Mouse (Mus musculus): Measurements from ENCODE around the gene Wdr27. TPM values are rescaled to one million over a fixed set of nuclear protein-coding genes. Genes with fewer than 3 reads are reported as not detected.
"Not testable (repeated sequence)": the region's sequence is repeated elsewhere in the genome, so short reads cannot be mapped to it uniquely, and the experiment has no call there.

Gene Wdr27
- polyA plus RNA-seq (2011; ENCODE audit: insufficient read depth, insufficient read length, low replicate concordance, missing spikeins): 3.9 TPM in 1 of 2 replicates, not detected in the other

DNA sequence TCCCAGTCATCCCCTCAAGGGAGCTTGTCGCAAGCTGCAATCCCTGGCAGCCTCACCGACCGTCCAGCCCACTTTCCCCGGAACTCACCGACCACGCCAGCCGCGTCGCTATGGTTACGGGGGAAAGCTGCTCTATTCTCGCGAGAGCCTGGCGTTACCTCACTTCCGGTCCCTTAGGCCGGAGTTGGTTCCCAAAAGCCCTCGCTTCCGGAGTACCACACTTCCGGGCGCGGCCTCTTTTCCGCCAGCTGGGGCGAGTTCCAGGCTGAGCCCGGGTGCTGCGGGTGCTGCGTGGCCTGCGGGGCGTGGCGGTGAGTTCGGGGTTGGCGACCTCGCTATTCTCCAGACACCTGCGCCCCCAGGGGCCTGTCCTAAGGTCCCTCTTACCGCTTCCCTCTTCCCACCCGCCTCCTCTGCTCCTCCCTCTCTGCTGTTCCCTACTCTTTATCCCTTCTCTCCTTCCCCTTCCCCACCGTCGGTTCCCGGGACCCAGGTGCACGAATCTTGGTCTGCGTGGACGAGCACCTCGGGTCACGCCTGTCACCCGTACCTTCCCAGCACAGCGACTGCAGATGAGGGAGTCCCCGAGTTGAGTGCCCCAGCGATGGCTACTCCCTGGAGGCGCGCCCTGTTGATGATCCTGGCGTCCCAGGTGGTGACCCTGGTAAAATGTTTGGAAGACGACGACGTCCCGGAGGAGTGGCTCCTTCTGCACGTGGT is at the start of gene Wdr27, which contains the start of gene 1600012H06Rik:
Gene Wdr27 (minus strand): TSS at position 150 of the 720 bp plus-strand sequence.
Gene 1600012H06Rik (plus strand): TSS at position 176 of the 720 bp plus-strand sequence.
- WGBS: under 1% methylated on average over 53 of the region's 54 CpGs
- TF ChIP-seq CTCF (IDR thresholded peaks at IDR 0.05; ENCODE audit: control insufficient read depth, insufficient read depth, low read length) (no peak), POLR2A (IDR thresholded peaks at IDR 0.05; ENCODE audit: borderline replicate concordance, control insufficient read depth, low read depth, low read length) (peak; percentile 83; the same call in 1 of the 2 replicates)
- peak within 1 kb of the TSS; percentile 69 for H3K27ac ChIP-seq (ENCODE audit: control insufficient read depth, insufficient read depth, low read depth, low read length, poor library complexity)
- peak within 1 kb of the TSS; percentile 92 for H3K4me3 ChIP-seq (replicated peaks; ENCODE audit: control insufficient read depth, low read depth, low read length)
- H3K4me1 ChIP-seq (ENCODE audit: control insufficient read depth, insufficient read depth, low read length): no peaks in the 10 kb centered on the region; the same call in 1 of the 2 replicates

DNA sequence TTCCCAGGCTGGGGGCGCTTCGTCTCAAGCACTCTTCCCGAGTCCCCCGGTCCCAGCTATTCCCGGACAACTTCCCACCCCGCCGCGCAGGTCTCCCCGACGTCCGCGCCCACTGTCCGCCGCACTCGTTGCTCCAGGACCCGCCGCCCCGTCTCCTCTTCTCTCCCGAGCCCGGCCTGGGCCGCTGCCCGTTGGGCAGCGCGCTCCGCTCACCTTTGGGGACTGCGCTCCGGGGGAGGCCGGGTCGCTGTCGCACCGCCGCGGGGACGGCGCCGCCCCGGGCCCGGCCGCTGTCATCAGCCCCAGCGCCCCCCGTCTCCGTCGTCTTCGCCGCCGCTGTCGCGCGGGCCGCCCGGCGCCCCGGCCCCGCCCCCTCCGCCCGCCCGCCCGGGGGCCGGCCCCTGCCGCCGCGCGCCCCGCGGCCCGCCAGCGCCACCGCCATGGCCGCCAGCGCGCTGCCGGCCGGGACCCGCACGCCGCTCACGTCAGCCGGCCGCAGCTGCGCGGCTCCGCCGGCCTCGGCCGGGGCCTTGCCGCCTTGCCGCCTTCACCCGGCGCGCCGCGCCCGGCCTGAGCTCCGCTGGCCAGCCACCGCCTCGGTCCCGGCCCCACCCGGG is 49.7 kb upstream of the Wdr27 start:
- WGBS: no CpG with 5 or more reads among the region's 98 CpGs
- not testable (repeated sequence) for H3K4me1 ChIP-seq (ENCODE audit: control insufficient read depth, insufficient read depth, low read length); H3K27ac ChIP-seq (ENCODE audit: control insufficient read depth, insufficient read depth, low read depth, low read length, poor library complexity); H3K4me3 ChIP-seq (replicated peaks; ENCODE audit: control insufficient read depth, low read depth, low read length)

DNA sequence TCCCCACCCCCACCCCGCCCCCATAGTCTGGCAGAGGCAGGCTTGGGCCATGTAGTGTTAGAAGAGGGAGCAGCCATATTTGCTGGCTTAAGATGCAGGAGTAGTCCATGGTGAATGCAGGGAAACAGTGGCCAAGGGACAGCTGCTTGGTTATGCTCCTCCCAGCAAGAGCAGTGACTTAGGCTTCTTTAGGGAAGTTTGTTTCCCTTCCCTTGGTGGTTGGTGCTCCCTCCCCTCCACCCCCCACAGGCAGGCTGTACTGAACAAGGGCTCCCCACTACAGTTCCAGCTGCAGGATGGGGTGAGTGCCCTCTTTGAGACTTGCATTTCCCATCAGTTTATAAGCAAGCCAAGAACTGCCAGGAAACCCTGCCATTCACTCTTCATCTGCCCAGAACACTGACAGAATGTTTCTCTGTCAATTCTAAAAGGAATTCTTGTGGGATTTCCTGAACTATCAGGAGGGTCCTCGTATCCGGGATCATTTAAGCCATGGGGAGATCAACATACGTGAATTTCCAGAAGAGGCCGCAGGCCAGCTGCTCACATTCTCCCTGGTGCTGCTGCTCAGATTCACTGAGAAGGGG is 47.3 kb upstream of the Wdr27 start:
- H3K4me1 ChIP-seq (ENCODE audit: control insufficient read depth, insufficient read depth, low read length); H3K27ac ChIP-seq (ENCODE audit: control insufficient read depth, insufficient read depth, low read depth, low read length, poor library complexity); H3K4me3 ChIP-seq (replicated peaks; ENCODE audit: control insufficient read depth, low read depth, low read length): not testable (repeated sequence)
- 70% methylated on average over 4 of the region's 5 CpGs for WGBS

DNA sequence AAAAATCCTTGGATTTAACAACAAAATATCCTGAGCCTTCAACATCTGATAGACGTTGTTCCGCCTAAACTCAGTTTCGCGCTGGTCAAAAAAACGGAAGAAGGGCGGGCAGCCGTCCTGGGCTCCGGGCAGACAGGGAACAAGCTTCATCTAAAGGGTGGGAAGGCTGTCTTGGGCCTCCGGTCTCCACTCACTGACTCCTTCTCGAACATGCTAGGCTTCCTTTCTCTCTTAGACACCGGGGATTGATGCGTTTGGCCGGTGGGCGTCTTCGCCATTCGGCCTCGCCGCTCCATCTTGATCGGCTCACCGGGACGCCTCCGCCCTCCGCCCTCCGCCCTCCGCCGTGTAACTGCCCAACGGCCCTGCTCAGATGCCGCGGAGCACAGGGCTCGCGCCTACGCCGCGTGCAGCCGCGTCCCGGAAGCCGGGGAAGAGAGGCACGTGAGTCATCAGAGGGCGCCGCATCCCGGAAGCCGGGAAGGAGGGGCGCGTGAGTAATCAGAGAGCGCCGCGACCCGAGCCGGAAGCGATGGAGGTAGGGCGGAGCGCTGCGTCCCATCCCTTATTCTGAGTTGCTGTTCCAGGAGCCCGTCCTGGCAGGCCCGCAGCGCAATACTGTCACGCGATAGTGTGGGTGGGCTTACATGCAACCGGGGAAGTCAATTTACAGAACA is 35.5 kb upstream of the Wdr27 start, which contains the start of the genes 9030025P20Rik and Gm3417:
Gene 9030025P20Rik (plus strand): TSS at position 107 of the 677 bp plus-strand sequence.
Gene Gm3417 (minus strand): TSS at position 429 of the 677 bp plus-strand sequence.
- not testable (repeated sequence) for H3K4me3 ChIP-seq (replicated peaks; ENCODE audit: control insufficient read depth, low read depth, low read length); H3K27ac ChIP-seq (ENCODE audit: control insufficient read depth, insufficient read depth, low read depth, low read length, poor library complexity); H3K4me1 ChIP-seq (ENCODE audit: control insufficient read depth, insufficient read depth, low read length)
- WGBS: no CpG with 5 or more reads among the region's 60 CpGs

DNA sequence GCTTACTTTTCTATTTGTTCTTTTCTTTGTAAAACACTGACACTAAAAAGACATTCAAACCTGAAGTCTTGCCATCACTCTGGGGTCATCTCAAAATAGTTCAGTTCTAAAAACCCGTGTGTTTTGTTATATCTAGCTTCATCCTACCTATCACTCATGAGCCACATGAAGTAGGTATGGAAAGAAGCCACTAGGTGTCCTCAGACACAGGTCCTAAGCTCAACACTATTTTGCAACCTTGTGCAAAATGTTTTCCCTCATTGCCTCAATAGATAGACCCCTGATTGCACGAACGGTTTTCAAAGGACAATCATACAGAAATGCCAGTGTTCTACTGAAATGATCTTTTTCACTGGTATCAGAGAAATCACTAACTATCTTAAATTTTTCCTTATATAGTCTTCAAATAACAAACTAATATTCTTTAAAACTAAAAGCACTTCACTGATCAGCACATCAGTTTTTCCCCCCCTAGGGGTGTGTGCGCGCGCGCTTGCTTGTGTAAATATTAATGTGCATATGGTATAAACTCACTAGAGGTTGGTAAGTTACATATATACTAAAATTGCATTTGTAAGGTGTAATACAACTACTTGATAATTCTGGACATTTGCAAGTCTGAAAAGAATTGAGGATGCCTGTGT is 34.9 kb upstream of the Wdr27 start:
- not testable (repeated sequence) for H3K4me1 ChIP-seq (ENCODE audit: control insufficient read depth, insufficient read depth, low read length); H3K4me3 ChIP-seq (replicated peaks; ENCODE audit: control insufficient read depth, low read depth, low read length); H3K27ac ChIP-seq (ENCODE audit: control insufficient read depth, insufficient read depth, low read depth, low read length, poor library complexity)
- under 1% methylated on average over 4 of the region's 7 CpGs for WGBS

DNA sequence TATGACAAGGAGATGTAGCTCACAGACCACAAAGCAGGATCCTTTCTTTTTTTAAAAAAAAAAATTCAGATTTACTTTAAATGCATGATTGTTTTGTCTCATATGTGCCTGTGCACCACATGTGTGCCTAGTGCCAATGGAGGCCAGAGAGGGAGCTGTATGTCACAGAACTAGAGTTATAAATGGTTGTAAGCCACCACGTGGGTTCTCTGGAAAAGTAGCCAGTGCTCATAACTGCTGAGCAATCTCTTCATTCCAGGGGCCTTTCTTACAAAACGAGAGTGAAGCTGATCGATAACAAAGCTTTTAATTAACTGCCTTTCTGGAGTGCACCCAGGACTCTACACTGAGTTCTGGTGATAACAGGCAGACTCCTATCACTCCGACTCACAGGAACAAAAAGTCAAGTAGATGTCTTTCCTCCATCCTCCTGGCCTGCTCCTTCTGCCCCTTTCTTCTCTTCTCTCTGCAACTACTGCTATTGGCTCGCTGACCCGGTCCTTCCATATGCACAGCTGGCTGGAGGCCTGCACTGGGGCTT is 25.5 kb upstream of the Wdr27 start:
- WGBS: no CpG with 5 or more reads among the region's 6 CpGs
- H3K4me3 ChIP-seq (replicated peaks; ENCODE audit: control insufficient read depth, low read depth, low read length); H3K4me1 ChIP-seq (ENCODE audit: control insufficient read depth, insufficient read depth, low read length); H3K27ac ChIP-seq (ENCODE audit: control insufficient read depth, insufficient read depth, low read depth, low read length, poor library complexity): not testable (repeated sequence)

DNA sequence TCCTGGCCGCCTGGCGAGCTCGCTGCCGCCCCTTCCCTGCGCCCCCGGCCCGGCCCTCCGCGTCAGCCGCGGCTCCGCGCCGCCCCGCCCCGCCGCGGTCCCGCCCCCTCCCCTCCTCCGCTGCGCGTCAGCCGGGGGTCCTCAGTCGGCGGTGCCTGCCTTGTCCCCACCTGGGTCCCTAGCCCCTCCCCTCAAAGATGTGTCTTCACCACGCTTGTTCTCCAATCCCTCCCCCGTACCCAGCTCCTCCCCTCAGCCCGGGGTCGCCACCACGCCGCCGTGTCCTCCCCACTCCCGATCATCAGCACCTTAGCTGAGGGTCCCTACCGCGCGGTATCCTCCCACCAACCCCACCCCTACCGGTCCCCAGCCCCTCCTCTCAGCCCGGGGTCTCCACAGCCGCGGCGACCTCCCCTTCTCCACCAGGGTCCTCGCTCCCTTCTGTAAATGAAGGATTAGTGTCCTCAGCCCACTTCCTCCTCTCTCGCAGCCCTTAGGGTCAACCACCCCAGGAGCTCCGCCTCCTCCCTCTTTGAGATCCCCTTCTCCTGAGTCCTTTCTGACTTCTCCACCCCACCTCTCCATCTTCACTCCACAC is 18.7 kb upstream of the Wdr27 start:
- WGBS: no CpG with 5 or more reads among the region's 44 CpGs
- H3K27ac ChIP-seq (ENCODE audit: control insufficient read depth, insufficient read depth, low read depth, low read length, poor library complexity); H3K4me3 ChIP-seq (replicated peaks; ENCODE audit: control insufficient read depth, low read depth, low read length); H3K4me1 ChIP-seq (ENCODE audit: control insufficient read depth, insufficient read depth, low read length): not testable (repeated sequence)

DNA sequence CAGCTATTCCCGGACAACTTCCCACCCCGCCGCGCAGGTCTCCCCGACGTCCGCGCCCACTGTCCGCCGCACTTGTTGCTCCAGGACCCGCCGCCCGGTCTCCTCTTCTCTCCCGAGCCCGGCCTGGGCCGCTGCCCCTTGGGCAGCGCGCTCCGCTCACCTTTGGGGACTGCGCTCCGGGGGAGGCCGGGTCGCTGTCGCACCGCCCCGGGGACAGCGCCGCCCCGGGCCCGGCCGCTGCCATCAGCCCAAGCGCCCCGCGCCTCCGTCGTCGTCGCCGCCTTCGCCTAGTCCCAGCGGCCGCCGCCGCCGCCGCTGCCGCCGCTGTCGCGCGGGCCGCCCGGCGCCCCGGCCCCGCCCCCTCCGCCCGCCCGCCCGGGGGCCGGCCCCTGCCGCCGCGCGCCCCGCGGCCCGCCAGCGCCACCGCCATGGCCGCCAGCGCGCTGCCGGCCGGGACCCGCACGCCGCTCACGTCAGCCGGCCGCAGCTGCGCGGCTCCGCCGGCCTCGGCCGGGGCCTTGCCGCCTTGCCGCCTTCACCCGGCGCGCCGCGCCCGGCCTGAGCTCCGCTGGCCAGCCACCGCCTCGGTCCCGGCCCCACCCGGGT is 18.1 kb upstream of the Wdr27 start, which contains the start of gene Phf10:
Gene Phf10 (minus strand): TSS at position 323 of the 606 bp plus-strand sequence.
- WGBS: 12% methylated on average over 57 of the region's 100 CpGs

More for the DNA sequence above, 18.1 kb upstream of the Wdr27 start, which contains the start of gene Phf10:
- Histone ChIP-seq H3K4me3 (replicated peaks; ENCODE audit: control insufficient read depth, low read depth, low read length) (peak within 1 kb of the TSS; percentile 98), H3K27ac (ENCODE audit: control insufficient read depth, insufficient read depth, low read depth, low read length, poor library complexity) (peak within 1 kb of the TSS; percentile 88)
- not testable (repeated sequence) for H3K4me1 ChIP-seq (ENCODE audit: control insufficient read depth, insufficient read depth, low read length)
